Mouse (Mus musculus) kidney, postnatal 25 days (tissue): ENCODE results near the gene Usp12.
"Not testable (repeated sequence)": the region's sequence is repeated elsewhere in the genome, so short reads cannot be mapped to it uniquely, and the experiment has no call there.

Experiments
- DNase-seq, 2 experiments: peaks; one replicate each; pipeline ENCODE4 v3.0.0; 2021; ENCODE audit warnings: mixed read lengths in 2 of 2

Gene Usp12

GRCm38 (mm10) chr5:146736348-146736747, 58.5 kb downstream of the Usp12 start:
- no peak for DNase-seq

GRCm38 (mm10) chr5:146735054-146735453, 59.8 kb downstream of the Usp12 start:
- DNase-seq = not testable (repeated sequence)

GRCm38 (mm10) chr5:146733888-146734640, 60.7 kb downstream of the Usp12 start:
- peak; percentile 32 to 75 for DNase-seq

- no peak for DNase-seq
These were observed 61.4 kb downstream of the Usp12 start for GRCm38 (mm10) chr5:146733372-146733771.

GRCm38 (mm10) chr5:146727006-146727405, 67.8 kb downstream of the Usp12 start:
- DNase-seq = no peak

DNA sequence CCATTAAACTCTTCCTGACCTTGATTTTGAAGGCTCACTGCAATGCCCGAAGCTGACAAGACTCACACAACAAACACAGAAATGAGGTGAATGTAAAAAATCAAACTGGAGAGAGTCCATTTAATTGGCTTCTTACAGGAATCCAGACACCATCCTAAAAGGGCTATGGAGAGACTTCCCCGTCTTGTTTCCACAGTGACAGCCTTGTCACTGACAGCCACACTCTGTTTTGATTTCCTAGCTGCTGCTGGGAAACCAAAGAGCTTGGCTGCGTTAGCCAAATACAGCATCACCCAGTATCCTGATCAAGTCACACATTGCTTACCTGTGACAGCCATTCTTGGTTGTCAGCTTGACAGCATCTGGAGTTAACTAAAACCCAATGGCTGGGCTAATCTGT, 69.8 kb downstream of the Usp12 start:
- DNase-seq = no peak

DNA sequence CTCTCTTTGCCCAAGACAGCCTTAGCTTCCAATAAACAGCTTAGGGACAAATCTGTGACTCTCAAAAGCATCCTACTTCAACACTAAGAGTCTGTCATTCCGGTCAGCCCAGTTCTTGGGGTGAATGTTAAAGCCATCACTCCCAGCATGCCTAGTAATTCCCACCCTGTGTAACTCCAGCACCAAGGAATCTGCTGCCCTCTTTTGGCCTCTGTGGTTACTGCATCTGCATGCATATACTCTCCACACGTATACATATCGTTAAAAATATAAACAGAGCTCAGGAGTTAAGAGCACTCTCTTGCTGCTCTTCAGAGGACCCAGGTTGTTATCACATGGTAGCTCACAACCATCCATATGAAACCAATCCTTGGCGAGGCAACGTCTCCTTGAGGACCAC, 71.4 kb downstream of the Usp12 start:
- no peak for DNase-seq

DNA sequence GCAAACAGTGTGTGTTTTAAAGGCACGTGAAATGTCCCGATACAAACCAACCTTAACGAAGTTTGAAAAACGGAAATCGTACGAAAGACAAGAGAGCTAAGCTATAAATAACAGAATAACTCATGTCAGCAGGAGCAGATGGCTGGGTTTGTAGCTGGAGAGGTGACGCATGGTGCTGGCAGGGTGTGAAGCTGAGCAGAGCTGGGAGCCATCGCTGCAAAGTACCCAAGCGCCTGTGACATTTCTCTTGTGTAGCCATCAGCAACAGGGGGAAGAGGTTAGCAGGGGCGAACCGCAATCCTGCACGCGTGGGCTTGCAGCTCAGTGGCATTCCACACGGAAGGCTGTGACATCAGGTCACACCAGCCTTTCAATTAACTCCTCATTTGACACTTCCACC, 72.6 kb downstream of the Usp12 start:
- DNase-seq = no peak

DNA sequence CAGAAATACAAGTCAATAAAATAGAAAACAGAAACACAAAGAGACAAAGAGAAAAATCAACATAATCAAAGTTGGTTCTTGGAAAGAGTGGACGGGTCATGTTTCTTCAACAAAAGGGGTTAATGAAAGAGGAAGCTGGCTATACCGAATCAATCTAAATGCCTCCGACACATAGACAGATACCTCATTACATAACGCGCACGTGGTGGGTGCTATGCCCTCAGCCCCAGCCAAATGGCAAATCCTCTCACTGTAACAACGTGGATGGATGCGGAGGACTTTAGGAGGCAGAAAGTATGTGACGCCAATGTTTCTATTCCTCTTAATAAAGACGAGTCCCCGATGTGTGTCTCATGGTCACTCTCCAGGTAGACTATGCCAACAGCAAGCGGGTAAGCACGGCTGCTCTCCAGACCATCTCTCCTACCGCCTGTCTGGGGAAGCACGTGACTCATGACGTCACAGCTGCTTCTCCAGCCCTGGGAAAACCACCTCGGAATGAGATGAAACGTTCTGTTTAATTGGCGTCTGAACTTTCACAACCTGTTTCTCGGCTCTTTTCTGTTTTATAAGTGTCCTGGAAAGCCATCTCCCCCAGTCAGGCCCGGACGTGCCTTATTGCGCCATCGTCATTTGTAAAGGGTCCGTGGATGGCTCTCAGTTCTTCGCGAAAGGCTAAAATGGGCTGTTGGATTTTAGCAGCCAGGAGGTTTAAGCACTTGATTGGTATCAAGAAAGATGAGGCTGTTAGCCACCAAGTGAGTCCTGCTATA, 75.0 kb downstream of the Usp12 start:
- no peak for DNase-seq

- DNase-seq = no peak
These were observed 81.0 kb downstream of the Usp12 start for GRCm38 (mm10) chr5:146713836-146714235.

- DNase-seq = no peak
These were observed 81.7 kb downstream of the Usp12 start for GRCm38 (mm10) chr5:146713088-146713487.

GRCm38 (mm10) chr5:146712282-146712918, 82.4 kb downstream of the Usp12 start:
- no peak for DNase-seq

DNA sequence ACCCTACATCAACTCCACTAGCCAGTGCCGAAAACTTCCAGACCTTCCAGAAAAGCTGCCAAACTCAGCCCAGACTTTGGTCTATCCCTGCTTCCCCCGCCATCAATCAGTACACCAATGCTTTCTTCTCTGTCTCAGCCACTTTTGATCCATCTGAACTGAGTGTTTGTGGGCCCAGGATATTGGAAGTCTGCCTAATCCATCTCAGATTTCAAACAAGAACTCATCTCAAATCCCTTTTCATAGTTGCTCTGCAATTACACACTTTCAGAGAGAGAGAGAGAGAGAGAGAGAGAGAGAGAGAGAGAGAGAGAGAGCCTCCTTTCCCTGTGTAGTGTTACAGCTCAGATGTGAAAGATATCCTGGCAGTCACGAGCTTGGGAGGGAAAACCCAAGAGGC, 85.4 kb downstream of the Usp12 start:
- DNase-seq = no peak

GRCm38 (mm10) chr5:146705815-146706408, 88.9 kb downstream of the Usp12 start:
- peak; percentile 83 to 92 for DNase-seq

- DNase-seq = no peak
These were observed 89.4 kb downstream of the Usp12 start for GRCm38 (mm10) chr5:146705411-146705810.

- DNase-seq = no peak
These were observed 90.6 kb downstream of the Usp12 start for GRCm38 (mm10) chr5:146704241-146704640.

DNA sequence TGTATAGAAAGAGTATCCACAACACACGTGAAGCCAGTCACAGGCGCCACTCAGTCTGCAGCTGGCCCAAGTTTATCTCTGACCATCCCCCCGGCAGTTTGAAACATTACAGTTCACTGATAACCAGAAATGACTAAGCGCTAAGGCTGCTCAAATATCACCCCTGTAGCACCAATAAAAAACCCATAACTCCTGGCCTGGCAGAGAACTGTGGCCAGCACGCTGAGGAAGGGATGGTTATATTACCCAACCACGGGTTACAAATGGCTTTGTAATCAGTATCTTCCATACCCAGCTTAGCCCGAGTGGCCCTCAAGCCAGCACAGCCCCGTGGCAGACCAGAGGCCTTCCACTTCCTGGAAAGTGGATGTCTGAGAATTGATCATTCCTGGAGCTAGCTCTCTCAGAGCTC, 91.1 kb downstream of the Usp12 start:
- DNase-seq = no peak

DNA sequence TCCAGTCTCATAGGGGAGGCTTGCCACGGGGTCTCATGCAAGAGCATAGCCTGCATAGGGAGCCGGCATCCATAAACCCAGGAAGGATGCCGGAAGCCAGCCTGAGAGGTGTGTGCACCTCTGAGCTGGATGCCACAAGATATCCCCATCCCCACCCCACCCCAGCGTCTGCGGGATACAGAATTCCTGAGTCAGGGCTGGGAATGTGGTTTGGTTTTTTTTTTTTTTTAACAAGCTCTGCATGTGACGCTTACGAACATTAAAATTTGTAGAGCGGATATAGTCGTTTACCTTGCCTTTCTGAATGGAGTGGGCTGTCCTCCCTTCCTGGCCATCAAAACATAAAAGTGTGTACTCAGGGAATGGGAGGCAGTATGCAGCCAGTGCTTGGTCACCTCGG, 94.7 kb downstream of the Usp12 start:
- DNase-seq = no peak

DNA sequence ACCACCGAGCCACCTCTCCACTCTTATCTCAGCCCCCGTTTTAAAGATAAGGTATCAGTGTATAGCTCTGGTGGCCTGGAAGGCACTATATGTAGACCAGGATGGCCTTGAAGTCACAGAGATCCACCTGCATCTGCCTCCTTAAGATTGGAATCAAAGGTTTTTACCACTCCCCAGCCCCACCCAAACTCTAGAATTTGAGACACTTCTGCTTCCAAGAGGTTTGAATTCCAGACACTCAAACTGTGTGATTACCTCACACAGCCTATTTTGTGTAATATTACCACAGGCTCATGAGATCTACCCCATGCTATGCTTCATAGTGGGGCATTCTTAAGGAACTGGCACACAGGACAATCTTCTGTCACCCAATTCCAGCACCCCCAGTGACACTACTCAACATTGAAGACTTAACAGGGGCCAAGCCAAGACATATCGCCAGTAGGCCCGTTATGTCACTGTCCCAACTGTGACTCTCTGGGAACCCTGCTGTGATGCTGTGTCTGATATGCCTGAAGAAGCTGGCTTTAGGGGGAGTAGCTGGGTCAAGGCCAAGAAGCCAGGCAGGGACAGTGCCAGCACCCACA, 95.3 kb downstream of the Usp12 start:
- DNase-seq = no peak

DNA sequence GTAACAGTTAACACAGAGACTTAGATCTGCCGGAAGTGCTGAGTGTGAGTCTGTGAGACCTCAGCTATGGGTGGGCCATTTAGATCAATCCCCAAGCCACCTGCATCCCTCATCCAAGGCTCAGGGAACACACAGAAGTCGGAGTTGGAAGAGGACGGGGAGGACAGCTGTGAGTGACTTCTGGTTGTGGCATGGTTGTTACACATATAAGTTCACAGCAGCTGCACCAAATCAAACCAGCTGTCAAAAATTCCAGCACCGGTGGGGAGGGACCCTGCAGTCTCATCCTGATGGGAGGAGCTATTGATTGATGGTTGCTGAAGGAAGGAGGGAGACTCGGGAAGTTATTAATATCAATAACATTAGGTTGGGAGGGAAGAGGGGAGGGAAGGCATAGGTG, 99.3 kb downstream of the Usp12 start:
- DNase-seq = no peak

- DNase-seq = no peak
These were observed 101.8 kb downstream of the Usp12 start for GRCm38 (mm10) chr5:146692976-146693361.

DNA sequence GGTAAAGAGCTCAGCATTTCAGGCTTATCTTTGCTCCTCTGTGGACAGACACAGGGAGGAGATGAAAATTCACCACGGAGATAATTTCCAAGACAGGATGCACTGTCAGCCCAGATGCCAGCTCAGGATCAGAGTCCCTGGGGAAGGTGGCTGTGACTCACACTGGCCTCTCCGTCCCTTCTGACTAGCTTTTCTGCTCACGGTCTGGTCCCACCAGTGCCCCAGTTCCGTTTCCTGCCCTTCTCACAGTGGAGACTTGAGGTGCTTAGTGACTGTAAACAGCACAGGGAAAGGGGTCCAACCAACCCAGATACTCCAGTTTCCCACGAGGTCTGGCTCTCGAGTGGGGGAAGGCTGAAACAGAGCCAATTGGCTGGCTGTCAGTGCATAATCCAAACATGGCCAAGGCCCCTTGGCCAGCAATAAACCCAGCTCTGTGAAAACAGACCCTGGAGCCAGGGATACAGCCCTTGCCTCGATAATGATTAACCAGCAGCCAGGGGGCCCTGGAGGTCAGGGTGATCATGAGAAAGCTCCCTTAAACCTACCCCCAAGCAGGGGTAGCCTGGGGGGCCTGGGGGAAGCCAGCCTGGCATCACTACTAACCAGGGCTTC, 102.3 kb downstream of the Usp12 start:
- DNase-seq = peak; percentile 81 to 86

GRCm38 (mm10) chr5:146691745-146692144, 103.1 kb downstream of the Usp12 start:
- DNase-seq = peak; percentile 43 to 58
